Mouse (Mus musculus): Measurements from ENCODE around the gene Cxcl9.

The Cxcl9 gene

GRCm38 (mm10) chr5:92336743-92337142 is 8.9 kb upstream of the Cxcl9 start:
- no peak for DNase-seq (ENCODE audit: low spot score in 2 of 2)

- DNase-seq (ENCODE audit: low spot score in 2 of 2): no peak
Observed at GRCm38 (mm10) chr5:92332359-92332840, 4.5 kb upstream of the Cxcl9 start.

GRCm38 (mm10) chr5:92331635-92332338 is 3.9 kb upstream of the Cxcl9 start, which contains the start of gene Art3:
Gene Art3, plus strand, starts transcription at chr5:92331827.
- no peak for DNase-seq (ENCODE audit: low spot score in 2 of 2)

GRCm38 (mm10) chr5:92331122-92331521 is 3.2 kb upstream of the Cxcl9 start:
- no peak for DNase-seq (ENCODE audit: low spot score in 2 of 2)

GRCm38 (mm10) chr5:92327367-92327766 is 512 bp downstream of the Cxcl9 start:
- DNase-seq (ENCODE audit: low spot score in 2 of 2): no peak

- no peak for DNase-seq (ENCODE audit: low spot score in 2 of 2)
Observed at GRCm38 (mm10) chr5:92323264-92323663, 4.6 kb downstream of the Cxcl9 start.

GRCm38 (mm10) chr5:92322612-92323011 is 5.3 kb downstream of the Cxcl9 start:
- DNase-seq (ENCODE audit: low spot score in 2 of 2): no peak

- no peak for DNase-seq (ENCODE audit: low spot score in 2 of 2)
Observed at GRCm38 (mm10) chr5:92321631-92322400, 6.1 kb downstream of the Cxcl9 start.

- DNase-seq (ENCODE audit: low spot score in 2 of 2): no peak
Observed at GRCm38 (mm10) chr5:92318596-92318995, 9.3 kb downstream of the Cxcl9 start.

- no peak for DNase-seq (ENCODE audit: low spot score in 2 of 2)
Observed at GRCm38 (mm10) chr5:92318119-92318518, 9.8 kb downstream of the Cxcl9 start.

- no peak for DNase-seq (ENCODE audit: low spot score in 2 of 2)
Observed at GRCm38 (mm10) chr5:92313776-92314175, 14.1 kb downstream of the Cxcl9 start.

GRCm38 (mm10) chr5:92312046-92312715 is 15.7 kb downstream of the Cxcl9 start:
- DNase-seq (ENCODE audit: low spot score in 2 of 2): peak; percentile 87 to 90

- DNase-seq (ENCODE audit: low spot score in 2 of 2): peak; percentile 93 to 97
Observed at GRCm38 (mm10) chr5:92309681-92310511, 18.0 kb downstream of the Cxcl9 start, which contains the start of gene Sdad1. Gene Sdad1, minus strand, starts transcription at chr5:92310479.

GRCm38 (mm10) chr5:92304291-92304690 is 23.6 kb downstream of the Cxcl9 start:
- no peak for DNase-seq (ENCODE audit: low spot score in 2 of 2)

GRCm38 (mm10) chr5:92302149-92302840 is 25.6 kb downstream of the Cxcl9 start:
- no peak for DNase-seq (ENCODE audit: low spot score in 2 of 2)

- no peak for DNase-seq (ENCODE audit: low spot score in 2 of 2)
Observed at GRCm38 (mm10) chr5:92294525-92294924, 33.4 kb downstream of the Cxcl9 start.

- DNase-seq (ENCODE audit: low spot score in 2 of 2): no peak
Observed at GRCm38 (mm10) chr5:92291652-92292414, 36.0 kb downstream of the Cxcl9 start.

GRCm38 (mm10) chr5:92287840-92288239 is 40.0 kb downstream of the Cxcl9 start:
- no peak for DNase-seq (ENCODE audit: low spot score in 2 of 2)

- no peak for DNase-seq (ENCODE audit: low spot score in 2 of 2)
Observed at GRCm38 (mm10) chr5:92283107-92283506, 44.8 kb downstream of the Cxcl9 start.

GRCm38 (mm10) chr5:92282571-92282970 is 45.3 kb downstream of the Cxcl9 start:
- DNase-seq (ENCODE audit: low spot score in 2 of 2): no peak

Data from frontal cortex, postnatal 25 days (tissue).